Mouse (Mus musculus): ENCODE results near the gene Slc15a5.

Gene Slc15a5

GRCm38 (mm10) chr6:137976021-137976420 is 103.7 kb downstream of the Slc15a5 start:
- no peak for DNase-seq (ENCODE audit: extremely low read depth, insufficient read length, low spot score)

- no peak for DNase-seq (ENCODE audit: extremely low read depth, insufficient read length, low spot score)
Observed at GRCm38 (mm10) chr6:137963703-137964102, 116.0 kb downstream of the Slc15a5 start.

DNA sequence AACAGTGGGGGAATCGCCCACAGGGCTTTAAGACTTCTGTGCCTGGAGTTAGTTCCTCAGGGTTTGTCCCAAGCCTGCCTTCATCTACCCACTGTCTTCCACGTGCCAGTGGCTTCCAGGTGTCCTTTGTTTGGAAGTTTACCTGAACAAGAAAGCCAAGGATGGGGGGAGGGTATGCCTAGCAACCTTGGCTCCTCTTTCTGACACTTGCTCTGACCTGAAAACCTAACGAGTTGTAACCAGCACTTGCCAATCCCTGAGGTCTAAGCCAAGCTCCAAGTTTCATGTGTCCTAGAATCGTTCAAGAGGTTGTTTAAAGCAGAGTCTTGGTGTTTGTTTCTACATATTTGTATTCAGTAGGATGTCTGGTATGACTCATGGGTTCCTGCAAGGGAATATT is 116.9 kb downstream of the Slc15a5 start:
- no peak for DNase-seq (ENCODE audit: extremely low read depth, insufficient read length, low spot score)

DNA sequence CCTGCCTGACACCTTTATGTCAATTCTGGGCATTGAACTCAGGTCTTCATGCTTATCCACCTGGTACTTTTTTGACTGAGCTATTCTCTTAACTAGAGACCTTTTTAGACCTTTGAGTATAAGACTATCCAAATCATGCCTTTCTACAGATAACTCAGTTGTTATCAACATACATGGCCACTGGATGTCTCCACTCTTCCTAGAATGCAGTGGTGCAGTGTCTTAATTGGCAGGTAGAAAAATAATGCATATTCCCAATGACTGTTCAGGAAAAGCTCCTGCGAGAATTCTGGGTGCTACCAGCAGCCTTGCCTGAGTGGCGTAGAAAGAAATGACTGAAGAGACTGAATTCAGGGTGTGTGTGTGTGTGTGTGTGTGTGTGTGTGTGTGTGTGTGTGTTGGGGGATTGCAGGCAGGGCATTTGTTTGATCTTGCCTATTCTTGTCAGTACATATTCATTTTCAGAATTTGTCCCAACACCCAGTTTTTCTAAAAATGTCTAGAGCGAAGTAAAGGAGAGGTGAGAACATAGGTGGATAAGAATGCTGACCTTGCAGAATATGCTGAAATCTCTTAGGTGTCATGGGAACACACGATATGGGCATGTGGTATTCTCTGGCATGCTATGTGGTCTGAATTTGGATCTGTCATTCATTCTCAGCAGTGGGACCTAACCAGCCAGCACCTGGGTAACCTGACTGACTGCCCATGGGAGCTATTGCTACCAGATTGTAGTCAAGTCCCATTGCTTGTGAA is 119.5 kb downstream of the Slc15a5 start:
- no peak for DNase-seq (ENCODE audit: extremely low read depth, insufficient read length, low spot score)

DNA sequence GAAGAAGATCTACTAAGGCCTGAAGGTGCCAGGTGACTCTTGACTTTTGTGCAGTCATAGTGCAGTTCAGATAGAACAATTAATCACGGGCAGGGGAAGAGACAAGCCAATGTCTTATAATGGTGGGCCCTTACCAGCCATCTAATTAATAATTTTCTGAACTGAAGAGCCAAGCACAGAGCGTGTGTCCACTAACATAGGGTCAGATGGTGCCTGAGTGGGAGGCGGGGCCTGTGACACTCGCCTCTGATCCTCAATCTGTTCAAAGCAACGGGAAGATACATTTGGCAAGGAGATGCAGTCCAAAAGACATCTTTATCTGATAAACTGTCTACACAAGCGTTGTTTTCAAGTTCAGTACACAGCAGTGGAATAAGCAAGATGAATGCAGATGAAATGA is 122.1 kb downstream of the Slc15a5 start:
- DNase-seq (ENCODE audit: extremely low read depth, insufficient read length, low spot score): no peak

- no peak for DNase-seq (ENCODE audit: extremely low read depth, insufficient read length, low spot score)
Observed at GRCm38 (mm10) chr6:137956783-137957429, 122.8 kb downstream of the Slc15a5 start.

GRCm38 (mm10) chr6:137946520-137946919 is 133.2 kb downstream of the Slc15a5 start:
- DNase-seq (ENCODE audit: extremely low read depth, insufficient read length, low spot score): no peak

- DNase-seq (ENCODE audit: extremely low read depth, insufficient read length, low spot score): no peak
Observed at GRCm38 (mm10) chr6:137940374-137941218, 139.1 kb downstream of the Slc15a5 start.

GRCm38 (mm10) chr6:137937541-137937940 is 142.2 kb downstream of the Slc15a5 start:
- DNase-seq (ENCODE audit: extremely low read depth, insufficient read length, low spot score): no peak

DNA sequence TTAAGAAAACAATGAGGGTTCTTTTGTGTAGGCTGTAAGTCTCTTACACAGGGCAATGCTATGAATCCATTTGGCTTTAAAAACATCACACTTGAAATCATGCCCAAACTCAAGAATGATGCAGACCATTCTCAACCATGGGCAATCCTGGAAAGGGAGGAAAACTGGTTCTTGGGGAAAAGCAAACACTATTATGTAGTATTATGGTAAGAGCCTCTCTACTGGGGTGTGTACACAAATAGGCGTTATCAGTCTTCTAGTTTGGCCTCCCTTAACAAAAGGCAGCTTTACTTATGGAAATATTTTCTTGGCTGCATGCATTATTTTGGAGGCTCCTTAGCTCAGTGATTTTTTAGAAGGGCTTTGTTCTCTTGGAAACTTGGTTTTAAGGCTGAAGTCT is 143.4 kb downstream of the Slc15a5 start:
- no peak for DNase-seq (ENCODE audit: extremely low read depth, insufficient read length, low spot score)

DNA sequence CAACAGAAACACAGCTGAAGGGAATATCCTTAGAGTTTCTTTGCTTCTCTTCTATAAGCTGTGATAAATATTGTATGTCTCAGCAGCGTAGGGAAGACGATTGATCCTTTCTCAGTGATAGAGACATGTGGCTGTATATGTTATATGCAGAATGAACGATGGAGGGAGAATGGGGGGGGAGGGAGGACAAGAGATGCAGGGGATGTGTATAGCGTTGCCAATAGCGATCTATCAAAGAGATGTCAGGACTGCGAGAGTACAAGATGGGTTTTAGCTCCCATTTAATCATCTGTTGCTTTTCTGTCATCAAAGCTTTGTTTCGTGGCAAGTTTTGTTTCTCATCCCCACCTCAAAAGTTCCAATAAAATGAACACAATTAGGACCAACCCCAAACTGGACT is 143.9 kb downstream of the Slc15a5 start:
- no peak for DNase-seq (ENCODE audit: extremely low read depth, insufficient read length, low spot score)

- no peak for DNase-seq (ENCODE audit: extremely low read depth, insufficient read length, low spot score)
Observed at GRCm38 (mm10) chr6:137935341-137935740, 144.4 kb downstream of the Slc15a5 start.

DNA sequence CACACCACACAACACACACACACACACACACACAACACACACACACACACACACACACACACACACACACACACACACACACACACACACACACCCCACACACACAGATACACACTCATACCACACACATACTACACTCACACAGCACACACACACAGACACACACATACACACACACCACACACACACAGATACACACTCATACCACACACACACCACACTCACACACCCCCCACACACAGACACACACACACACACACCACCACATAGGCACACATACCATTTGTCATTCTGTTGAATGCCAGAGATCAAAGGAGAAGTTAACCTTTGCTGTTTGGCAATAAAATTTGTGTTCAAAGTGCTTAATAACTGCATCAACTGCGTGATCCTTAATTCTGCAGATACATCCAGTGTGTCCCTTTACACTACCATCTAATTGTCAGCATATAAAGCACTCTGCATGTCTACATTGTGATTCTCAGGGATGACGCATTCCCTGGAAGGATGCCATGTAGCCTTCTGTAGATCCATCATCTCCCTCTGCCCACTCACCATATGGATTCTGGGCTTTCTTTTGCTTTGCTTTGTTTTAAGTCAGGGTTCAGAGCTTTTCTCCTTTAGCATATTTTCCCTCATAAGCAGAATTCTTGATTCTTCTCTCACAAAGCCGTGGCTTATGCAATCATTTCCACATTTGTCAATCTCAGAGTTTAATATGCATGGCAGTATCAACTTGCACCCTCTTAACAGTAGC is 145.0 kb downstream of the Slc15a5 start:
- DNase-seq (ENCODE audit: extremely low read depth, insufficient read length, low spot score): no peak
